Mouse (Mus musculus) C2C12 (cell line): ENCODE measurements around the gene Tnpo3. TPM values are rescaled to one million over a fixed set of nuclear protein-coding genes. Genes with fewer than 3 reads are reported as not detected.
"Not testable (repeated sequence)": the region's sequence is repeated elsewhere in the genome, so short reads cannot be mapped to it uniquely, and the experiment has no call there.

Source experiments
- H3K27me3 ChIP-seq: one replicate; pipeline ENCODE4 v1.6.1; 2011; ENCODE audit not compliant: control insufficient read depth, insufficient read depth, insufficient read length
- H3K36me3 ChIP-seq: one replicate; pipeline ENCODE4 v1.6.1; 2011; ENCODE audit not compliant: control insufficient read depth, insufficient read depth
- H3K4me3 ChIP-seq: one replicate; pipeline ENCODE4 v1.5.1; 2011; ENCODE audit warnings: mild to moderate bottlenecking, control low read depth; ENCODE audit not compliant: poor library complexity, insufficient read depth, severe bottlenecking
- H3K79me2 ChIP-seq: one replicate; pipeline ENCODE4 v1.6.1; 2011; ENCODE audit not compliant: control insufficient read depth, insufficient read depth
- H3K79me3 ChIP-seq: one replicate; pipeline ENCODE4 v1.6.1; 2011; ENCODE audit warnings: low read depth, control low read depth
- H3ac ChIP-seq: one replicate; pipeline ENCODE3; 2011; ENCODE audit warnings: low read depth; ENCODE audit not compliant: control insufficient read depth, insufficient read length
- CEBPB ChIP-seq: IDR thresholded peaks from one replicate; pipeline ENCODE4 v1.6.1; 2011; ENCODE audit warnings: low read depth, mild to moderate bottlenecking, control low read depth, moderate library complexity
- CTCF ChIP-seq: IDR thresholded peaks from one replicate; pipeline ENCODE4 v1.5.1; 2011; ENCODE audit not compliant: control insufficient read depth, insufficient read depth, insufficient read length
- FOSL1 ChIP-seq: IDR thresholded peaks from one replicate; pipeline ENCODE4 v1.8.0; 2011; ENCODE audit warnings: mild to moderate bottlenecking, low read length; ENCODE audit not compliant: poor library complexity, insufficient read depth, severe bottlenecking
- MAX ChIP-seq: IDR thresholded peaks from one replicate; pipeline ENCODE4 v1.6.1; 2011; ENCODE audit warnings: mild to moderate bottlenecking, control low read depth
- MYOD1 ChIP-seq: IDR thresholded peaks from one replicate; pipeline ENCODE4 v1.6.1; 2011; ENCODE audit warnings: low read depth; ENCODE audit not compliant: control insufficient read depth, insufficient read length
- MYOG ChIP-seq: IDR thresholded peaks from one replicate; pipeline ENCODE4 v1.6.1; 2011; ENCODE audit not compliant: control insufficient read depth, insufficient read length; ENCODE audit errors: extremely low read depth
- USF1 ChIP-seq: IDR thresholded peaks from one replicate; pipeline ENCODE4 v1.6.1; 2011; ENCODE audit warnings: low read depth, mild to moderate bottlenecking, control low read depth, moderate library complexity
- polyA plus RNA-seq: library from polyadenylated mRNA; unstranded; fragments of >200 nt; fragmentation: generic; extraction: Trizol; gene quantifications from one replicate; pipeline ENCODE4 v1.2.1, GENCODE M21; 2012; ENCODE audit warnings: missing spikeins

The Tnpo3 gene
- polyA plus RNA-seq, 1 experiment = 29.4 TPM

DNA sequence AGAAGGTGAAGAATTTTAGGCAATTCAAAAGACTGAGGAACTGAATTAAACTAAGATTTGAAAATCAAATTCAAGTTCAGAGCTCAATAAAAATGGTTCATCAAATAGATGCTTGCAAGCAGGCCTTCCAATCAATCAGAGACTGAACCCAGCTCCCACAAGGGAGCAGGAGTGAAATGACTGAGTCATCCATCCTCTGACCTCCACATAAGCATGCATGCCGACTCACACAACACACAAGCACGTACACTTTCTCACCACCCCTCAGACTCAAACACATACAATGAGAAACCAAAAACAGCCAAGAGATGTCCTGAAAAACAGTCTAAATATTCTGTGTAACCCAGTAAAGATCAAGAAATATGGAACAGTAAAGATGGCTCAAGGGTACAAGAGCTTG is 14.0 kb downstream of the Tnpo3 start:
- Histone ChIP-seq H3ac (no peak overlapping the region), H3K79me2 (peaks cover 100% of the 10 kb centered on the region), H3K27me3 (no peaks in the 10 kb centered on the region), H3K4me3 (no peak overlapping the region), H3K79me3 (peaks cover 91% of the 10 kb centered on the region), H3K36me3 (peaks cover 7% of the 10 kb centered on the region)
- TF ChIP-seq CEBPB (no peak), MYOD1 (no peak), USF1 (no peak)

DNA sequence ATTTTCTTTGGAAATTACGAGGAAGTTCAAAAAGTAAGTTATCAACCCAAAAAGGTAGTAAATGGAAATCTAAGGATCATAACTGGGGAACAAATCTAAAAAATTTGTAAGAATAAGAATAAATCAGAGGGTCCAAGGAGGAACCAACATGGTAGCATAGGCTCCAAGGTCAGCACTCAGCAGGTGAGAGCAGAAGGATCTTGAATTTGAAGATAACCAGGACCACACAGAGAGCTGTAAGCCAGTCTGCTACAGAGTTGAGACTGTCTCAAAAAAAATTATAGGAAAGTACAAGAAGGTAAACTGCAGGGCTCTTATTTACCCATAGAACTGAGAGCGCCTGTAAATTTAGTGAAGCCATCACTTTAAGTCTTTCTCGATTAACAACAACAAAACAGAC is 28.5 kb downstream of the Tnpo3 start:
- H3K4me3 ChIP-seq = no peak overlapping the region
- peaks cover 92% of the 10 kb centered on the region for H3K36me3 ChIP-seq
- H3K79me2 ChIP-seq = no peaks in the 10 kb centered on the region
- H3K79me3 ChIP-seq = peaks cover 2% of the 10 kb centered on the region
- H3ac ChIP-seq = no peak overlapping the region
- no peaks in the 10 kb centered on the region for H3K27me3 ChIP-seq
- no peak for TF ChIP-seq CEBPB
- TF ChIP-seq FOSL1 = no peak

DNA sequence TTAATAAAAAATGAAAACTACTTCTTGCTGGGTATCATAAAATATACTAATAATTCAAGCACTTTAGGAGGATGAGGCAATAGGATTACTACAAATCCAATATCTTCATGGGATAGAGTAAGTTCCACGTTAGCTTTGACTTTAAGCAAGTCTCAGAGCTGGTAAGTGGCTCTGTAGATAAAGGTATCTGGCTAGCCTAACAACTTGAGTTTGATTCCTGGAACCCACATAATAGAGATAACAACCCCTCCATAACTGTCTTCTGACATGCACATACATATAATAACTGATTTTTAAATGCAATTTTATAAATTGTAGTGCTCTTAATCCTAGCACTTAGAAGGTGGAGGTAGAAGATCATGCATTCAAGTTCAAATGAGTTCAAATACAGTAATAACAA is 28.9 kb downstream of the Tnpo3 start:
- H3K4me3 ChIP-seq = no peak overlapping the region
- H3ac ChIP-seq = no peak overlapping the region
- H3K79me3 ChIP-seq = peaks cover 2% of the 10 kb centered on the region
- TF ChIP-seq CEBPB (no peak), CTCF (no peak), MYOD1 (no peak), USF1 (no peak), MAX (no peak), FOSL1 (no peak), MYOG (no peak)
- H3K36me3 ChIP-seq = peaks cover 91% of the 10 kb centered on the region
- H3K79me2 ChIP-seq = no peaks in the 10 kb centered on the region
- no peaks in the 10 kb centered on the region for H3K27me3 ChIP-seq

DNA sequence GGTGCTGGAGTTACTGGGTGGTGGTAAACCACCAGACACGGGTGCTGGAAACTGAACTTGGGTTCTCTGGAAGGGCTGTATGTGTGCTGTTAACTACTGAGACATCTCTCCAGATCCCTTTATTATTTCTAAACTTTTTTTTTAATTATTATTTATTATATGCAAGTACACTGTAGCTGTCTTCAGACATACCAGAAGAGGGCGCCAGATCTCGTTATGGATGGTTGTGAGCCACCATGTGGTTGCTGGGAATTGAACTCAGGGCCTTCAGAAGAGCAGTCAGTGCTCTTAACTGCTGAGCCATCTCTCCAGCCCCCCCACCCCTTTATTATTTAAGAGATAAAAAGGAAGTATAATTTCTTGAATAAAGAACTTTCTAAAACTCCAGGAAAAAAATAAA is 33.3 kb downstream of the Tnpo3 start:
- not testable (repeated sequence) for H3K79me3 ChIP-seq, H3K79me2 ChIP-seq, H3K27me3 ChIP-seq, H3K4me3 ChIP-seq, H3ac ChIP-seq
- H3K36me3 ChIP-seq = peaks cover 88% of the 10 kb centered on the region

DNA sequence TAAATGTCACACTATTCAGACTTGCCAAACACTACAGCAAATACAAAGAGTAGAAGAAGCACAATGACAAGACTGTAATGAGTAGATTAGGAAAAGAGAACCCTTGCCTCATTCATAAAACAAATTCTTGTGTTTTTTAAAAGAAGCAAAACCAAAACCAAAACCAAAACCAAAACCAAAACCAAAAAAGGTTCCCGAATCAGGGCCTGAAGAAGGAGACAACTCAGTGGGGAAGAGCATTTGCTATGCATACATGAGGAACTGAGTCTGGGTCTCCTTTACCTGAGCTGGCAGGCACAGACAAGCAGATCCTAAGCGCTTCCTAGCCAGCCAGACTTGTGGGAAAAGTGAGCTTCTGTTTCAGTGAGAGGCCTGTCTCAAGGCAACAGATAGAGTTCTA is 52.6 kb downstream of the Tnpo3 start:
- no peaks in the 10 kb centered on the region for H3K27me3 ChIP-seq
- H3K79me3 ChIP-seq = no peaks in the 10 kb centered on the region
- no peak overlapping the region for H3ac ChIP-seq
- H3K4me3 ChIP-seq = no peak overlapping the region
- H3K36me3 ChIP-seq = peaks cover 90% of the 10 kb centered on the region
- no peak for TF ChIP-seq USF1
- no peaks in the 10 kb centered on the region for H3K79me2 ChIP-seq

DNA sequence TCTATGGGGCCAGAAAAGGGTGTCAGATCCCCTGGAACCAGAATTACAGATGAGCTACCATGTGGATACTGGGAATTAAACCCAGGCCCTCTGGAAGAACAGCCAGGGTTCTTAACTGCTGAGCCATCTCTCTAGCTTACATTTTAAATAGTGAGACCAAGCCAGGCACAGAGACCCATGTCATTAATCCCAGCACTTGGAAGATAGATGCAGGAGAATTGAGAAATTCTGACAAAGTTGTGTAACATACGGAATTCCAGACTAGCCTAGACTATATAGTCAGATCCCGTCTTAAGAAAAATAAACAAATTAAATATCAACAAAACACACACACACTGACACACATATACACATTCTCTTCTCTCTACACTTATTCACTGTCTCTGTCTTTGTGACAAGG is 57.2 kb downstream of the Tnpo3 start:
- Histone ChIP-seq H3K79me2 (no peaks in the 10 kb centered on the region), H3K27me3 (no peaks in the 10 kb centered on the region), H3ac (no peak overlapping the region), H3K79me3 (no peaks in the 10 kb centered on the region), H3K36me3 (peaks cover 76% of the 10 kb centered on the region), H3K4me3 (no peak overlapping the region)
- no peak for TF ChIP-seq CTCF
- no peak for TF ChIP-seq USF1
- TF ChIP-seq MYOD1 = no peak
- TF ChIP-seq MAX = no peak
- TF ChIP-seq MYOG = no peak
- no peak for TF ChIP-seq CEBPB
- TF ChIP-seq FOSL1 = no peak

DNA sequence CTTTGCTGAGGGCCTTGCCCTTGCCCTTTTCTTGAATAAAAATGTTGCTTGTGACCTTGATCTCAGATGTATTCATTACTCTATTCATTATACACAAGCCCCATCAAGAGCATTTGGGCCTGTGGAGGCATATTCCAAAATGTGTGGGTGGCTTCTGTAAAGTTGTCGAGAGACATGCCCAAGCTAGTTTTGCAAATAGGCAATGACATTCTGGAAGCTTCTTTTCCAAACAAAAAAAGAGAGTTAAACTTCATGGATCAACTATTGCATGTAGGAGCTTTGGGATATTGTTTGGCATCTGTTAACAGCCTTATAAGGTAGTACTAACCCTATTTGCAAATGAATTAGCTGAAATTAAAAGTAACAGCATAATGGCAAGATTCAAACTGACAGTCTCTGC is 61.6 kb downstream of the Tnpo3 start:
- no peak for TF ChIP-seq MYOD1
- TF ChIP-seq USF1 = no peak
- TF ChIP-seq FOSL1 = no peak
- TF ChIP-seq MAX = no peak
- no peak for TF ChIP-seq CEBPB
- no peak for TF ChIP-seq CTCF
- no peak for TF ChIP-seq MYOG
- Histone ChIP-seq H3K36me3 (peaks cover 63% of the 10 kb centered on the region), H3ac (no peak overlapping the region), H3K27me3 (no peaks in the 10 kb centered on the region), H3K79me3 (no peaks in the 10 kb centered on the region), H3K79me2 (no peaks in the 10 kb centered on the region), H3K4me3 (no peak overlapping the region)
